Mouse (Mus musculus): ENCODE results near the gene Olfr1337.
"Not testable (repeated sequence)": the region's sequence is repeated elsewhere in the genome, so short reads cannot be mapped to it uniquely, and the experiment has no call there.

Olfr1337 gene

GRCm38 (mm10) chr4:118782486-118782885, at the start of gene Olfr1337:
Olfr1337 (minus strand) TSS chr4:118782586.
- no peak for DNase-seq (ENCODE audit: low spot score)

DNA sequence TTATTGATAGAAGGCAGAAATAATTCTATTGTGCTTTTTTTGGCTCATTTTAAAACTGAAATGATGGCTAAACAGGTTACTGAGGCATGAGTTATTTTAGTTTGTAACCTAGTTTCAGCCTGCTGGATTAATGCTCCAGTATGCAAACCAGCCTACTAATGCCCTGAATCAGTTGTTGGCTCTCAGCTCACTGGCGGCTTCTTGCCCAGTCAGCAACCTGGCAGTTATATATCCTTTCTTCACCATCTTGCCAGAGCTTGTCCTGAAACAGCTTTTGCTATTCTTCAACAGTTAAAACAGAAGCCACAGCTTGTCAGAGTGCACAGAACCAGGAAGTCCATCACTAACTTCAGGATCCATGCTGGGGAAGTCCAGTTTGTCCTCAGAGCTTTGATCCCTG, 36.5 kb upstream of the Olfr1337 start:
- no peak for DNase-seq (ENCODE audit: low spot score)

DNA sequence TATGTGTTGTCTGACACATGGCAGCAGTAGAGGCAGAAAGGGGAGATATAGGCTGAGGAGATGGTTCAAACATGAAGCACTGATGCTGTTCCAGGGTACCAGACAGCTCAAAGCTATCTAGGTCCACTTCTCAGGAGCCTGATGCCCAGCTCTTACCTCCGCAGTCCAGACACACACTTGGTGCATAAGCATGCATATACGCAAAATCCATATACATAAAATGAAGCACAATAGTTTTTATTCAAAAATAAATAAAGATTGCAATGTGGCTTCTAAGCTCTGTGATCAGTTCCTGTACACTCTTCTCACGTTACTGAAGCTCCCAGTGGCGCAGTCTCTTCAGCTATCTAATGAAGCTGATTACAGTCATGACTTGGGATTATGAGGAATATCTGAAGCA, 27.5 kb upstream of the Olfr1337 start, which contains the start of gene Olfr1335:
TSS of gene Olfr1335 (minus strand) at position 101 of the 400 bp plus-strand sequence.
- no peak for DNase-seq (ENCODE audit: low spot score)

DNA sequence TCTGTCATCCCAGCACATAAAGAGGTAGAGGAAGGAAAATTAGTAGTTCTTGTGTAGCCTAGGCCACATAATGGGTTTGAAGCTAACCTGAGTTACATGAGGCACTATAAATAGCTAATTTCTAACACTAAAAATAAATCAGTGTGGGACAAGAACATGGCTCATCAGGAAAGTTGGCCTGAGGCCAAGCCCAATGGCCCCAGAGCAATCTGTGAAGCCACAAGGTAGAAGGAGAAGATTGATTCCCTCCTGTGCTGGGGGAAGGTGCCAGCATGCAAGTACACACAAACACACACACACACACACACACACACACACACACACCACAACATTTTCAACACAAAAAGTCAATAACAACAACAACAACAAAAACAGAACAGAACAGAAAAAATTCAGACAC, 10.4 kb upstream of the Olfr1337 start:
- not testable (repeated sequence) for DNase-seq (ENCODE audit: low spot score)

DNA sequence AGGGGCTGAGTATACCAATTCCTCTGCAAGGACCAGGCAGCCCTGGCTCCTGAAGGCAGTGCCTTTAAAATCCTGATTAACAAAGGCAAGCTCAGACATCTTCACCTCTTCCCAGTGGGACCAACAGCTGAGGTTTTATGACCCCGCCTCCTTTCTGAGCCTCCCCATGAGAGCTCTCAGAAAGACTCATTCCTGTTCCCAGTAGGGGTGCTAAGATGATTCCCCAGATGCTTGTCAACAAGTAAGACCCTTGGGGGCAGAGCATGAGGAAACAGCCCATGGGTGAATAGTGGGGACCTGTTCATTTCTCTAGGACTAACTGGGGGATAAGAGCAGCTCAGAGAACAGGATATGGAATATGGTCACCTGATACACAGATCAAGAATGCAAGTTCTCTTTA, 23.7 kb downstream of the Olfr1337 start, which contains the start of gene Olfr1338:
TSS of gene Olfr1338 (minus strand) at position 101 of the 400 bp plus-strand sequence.
- DNase-seq (ENCODE audit: low spot score), result no peak

DNA sequence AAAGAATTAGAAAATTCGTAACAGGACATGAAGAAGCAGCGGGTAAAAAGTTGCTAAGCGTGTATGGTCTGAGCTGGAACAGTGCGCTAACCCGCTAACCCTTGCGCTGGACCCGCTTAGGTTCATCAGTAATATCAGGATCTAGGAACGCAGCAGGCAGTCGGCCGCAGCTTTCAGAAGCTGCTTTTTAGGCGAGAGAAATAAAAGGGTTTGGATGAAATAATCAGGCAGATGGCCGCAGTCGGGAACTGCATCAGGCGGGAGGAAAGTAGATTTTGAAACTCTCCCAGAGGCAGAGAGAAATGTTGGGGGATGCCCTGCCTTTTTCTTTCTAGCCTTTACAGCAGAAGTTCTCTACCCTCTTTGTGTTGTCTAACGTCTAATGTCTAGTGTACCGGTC, 40.5 kb downstream of the Olfr1337 start:
- no peak for DNase-seq (ENCODE audit: low spot score)

DNA sequence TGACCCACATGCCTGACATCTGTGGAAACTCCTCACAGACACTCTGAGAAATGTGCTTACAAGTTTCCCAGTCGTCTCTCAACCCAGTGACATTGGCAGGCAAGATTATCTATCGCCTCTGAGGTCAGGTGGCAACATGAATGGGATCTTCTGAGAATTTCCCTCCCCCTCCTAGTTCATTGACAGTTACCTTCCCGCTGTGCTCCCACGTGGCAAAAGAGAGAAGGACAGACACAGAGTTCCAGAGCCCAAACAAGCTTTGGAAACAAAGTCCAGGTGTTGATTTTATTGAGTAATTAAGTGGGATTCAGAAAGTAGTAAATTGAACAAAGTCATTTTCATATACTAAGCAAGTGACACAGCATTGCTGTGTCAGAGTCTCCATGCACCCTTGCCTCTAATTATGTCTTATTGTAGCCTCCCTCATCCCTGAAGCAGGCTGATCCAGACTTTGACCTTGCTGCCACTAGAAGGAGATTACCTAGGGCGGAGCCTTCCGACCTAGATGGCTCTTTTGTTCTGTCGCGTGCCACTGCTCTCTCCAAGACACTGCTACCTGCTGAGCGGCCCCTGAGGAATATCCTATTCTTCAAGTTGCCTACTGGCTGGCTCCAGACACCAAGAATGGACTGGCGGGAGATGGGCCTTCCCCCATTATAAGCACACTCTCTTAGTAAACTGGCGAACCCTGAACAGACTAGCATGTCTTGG, 41.2 kb downstream of the Olfr1337 start:
- DNase-seq (ENCODE audit: low spot score), result no peak

DNA sequence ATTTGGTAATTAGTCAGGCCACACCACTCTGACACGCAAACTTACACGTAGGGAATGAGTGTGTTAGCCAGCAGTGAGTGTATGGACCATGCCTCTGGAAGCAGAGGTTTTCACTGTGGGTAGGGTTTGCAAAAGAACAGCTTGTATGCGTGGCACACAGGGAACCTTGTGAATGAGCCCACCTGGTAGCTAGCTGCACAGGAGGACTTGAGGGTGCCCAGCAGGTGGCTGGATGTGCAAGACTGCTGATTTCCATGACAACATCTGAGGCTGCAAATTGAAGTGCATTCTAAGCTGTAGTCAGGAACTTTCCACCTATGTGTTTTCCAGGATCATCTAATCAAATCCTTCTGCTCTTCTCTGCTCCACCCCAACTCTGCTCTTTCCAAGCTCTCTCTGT, 42.8 kb downstream of the Olfr1337 start:
- DNase-seq (ENCODE audit: low spot score), result no peak

DNA sequence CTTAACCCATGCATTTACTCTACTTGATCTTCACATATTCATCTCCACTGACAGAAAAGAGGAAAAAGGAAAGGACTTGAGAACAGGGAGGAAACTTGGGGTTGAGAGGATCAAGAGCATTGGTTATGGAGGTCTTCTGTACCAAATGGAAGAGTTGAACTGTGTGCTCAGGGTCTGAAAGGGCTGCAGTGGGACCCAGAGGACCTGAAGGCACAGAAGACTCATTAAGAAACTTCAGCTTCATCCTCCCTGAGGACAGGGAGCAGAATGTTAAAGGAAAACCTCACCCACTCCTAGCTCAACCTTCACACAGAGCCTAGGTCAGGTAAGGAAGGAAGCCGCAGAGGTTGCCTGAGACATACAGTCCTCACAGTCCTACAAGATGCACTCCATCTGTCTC, 50.5 kb downstream of the Olfr1337 start, which contains the start of gene Olfr1339:
TSS of gene Olfr1339 (plus strand) at position 301 of the 400 bp plus-strand sequence.
- DNase-seq (ENCODE audit: low spot score), result no peak
